Comparison of ENCODE assay signal across 6 mouse cellular contexts in genomic region chr2:23960659-23961274, GRCm38 (mm10).
A peak's percentile ranks its signal among the peaks of the same experiment; 100 is the strongest.
DNase-seq lines count a peak whose midpoint lies in the region; ATAC-seq and TF ChIP-seq lines count a peak whose summit lies in the region.
"Not testable (repeated sequence)": the region's sequence is repeated elsewhere in the genome, so short reads cannot be mapped to it uniquely, and the experiment has no call there.

No protein-coding gene starts in this region.

- ATAC-seq in granulocyte monocyte progenitor cell, adult 5-6 weeks (replicated peaks; ENCODE audit: poor library complexity, severe bottlenecking), result peak; percentile 40; the same call in 1 of the 2 replicates
- peak; percentile 73 for ATAC-seq in megakaryocyte, adult 5-6 weeks (ENCODE audit: poor library complexity, severe bottlenecking)
- ATAC-seq in megakaryocyte progenitor cell, adult 5-6 weeks (replicated peaks; ENCODE audit: poor library complexity), result 0 out of 2 replicates have a peak, but pooled peaks have one; percentile 23
- ATAC-seq in midbrain, embryonic 11.5 days (ENCODE audit: low FRiP score), result not testable (repeated sequence)
- peak; percentile 69 for ATAC-seq in neutrophil, adult 5-6 weeks (ENCODE audit: extremely low read depth, insufficient number of reproducible peaks, low FRiP score, poor library complexity, severe bottlenecking)

- in situ Hi-C loops in CH12.LX (cut with MboI; ENCODE audit: low pct_ligation_motif_present, low pct_unique_long_range_greater_than_20kb, low sequenced_read_pairs), result not testable (repeated sequence)

- DNase-seq in CH12.LX (ENCODE audit: extremely low read depth), result peak; percentile 85
- DNase-seq in midbrain, embryonic 11.5 days (ENCODE audit: low spot score, missing footprints), result peak; percentile 31

- peak overlapping the region; percentile 47 for H3K4me2 ChIP-seq in CH12.LX (ENCODE audit: insufficient read depth, low read depth, poor library complexity, severe bottlenecking)
- not testable (repeated sequence) for H3K4me2 ChIP-seq in midbrain, embryonic 11.5 days

- peak; percentile 60 for TF ChIP-seq EP300 in CH12.LX (IDR thresholded peaks at IDR 0.05; ENCODE audit: low read length)

- peak overlapping the region; percentile 63 to 88 (median 66) for H3K4me3 ChIP-seq in CH12.LX (replicated peaks in 1 of 3; ENCODE audit: low read depth in 2 of 3, low read length in 2 of 3, poor library complexity in 1 of 3)
- not testable (repeated sequence) for H3K4me3 ChIP-seq in midbrain, embryonic 11.5 days (ENCODE audit: low read depth, low read length)

- H3K9me3 ChIP-seq in CH12.LX (replicated peaks; ENCODE audit: low read length); midbrain, embryonic 11.5 days (ENCODE audit: control insufficient read depth, low read length): not testable (repeated sequence)

- not testable (repeated sequence) for H3K4me1 ChIP-seq in CH12.LX (ENCODE audit: control insufficient read depth in 1 of 2, insufficient read depth in 2 of 2); midbrain, embryonic 11.5 days (ENCODE audit: control insufficient read depth, insufficient read depth, low read length)

- not testable (repeated sequence) for H3K27me3 ChIP-seq in CH12.LX (replicated peaks); midbrain, embryonic 11.5 days (ENCODE audit: control insufficient read depth, insufficient read depth, low read length)

- dilution Hi-C loops in CH12.LX (cut with MboI; ENCODE audit: extremely low pct_ligation_motif_present, extremely low pct_unique_long_range_greater_than_20kb, low sequenced_read_pairs), result not testable (repeated sequence)

- TF ChIP-seq RAD21 in CH12.LX (IDR thresholded peaks at IDR 0.05; ENCODE audit: low read depth, low read length), result not testable (repeated sequence)

- not testable (repeated sequence) for H3K36me3 ChIP-seq in CH12.LX (replicated peaks in 1 of 2; ENCODE audit: control insufficient read depth in 1 of 2, insufficient read depth in 1 of 2, low read length in 1 of 2); midbrain, embryonic 11.5 days (ENCODE audit: control insufficient read depth, insufficient read depth, low read length)

- 93% methylated on average over 15 of the region's 15 CpGs for WGBS in midbrain, embryonic 11.5 days

- H3K9ac ChIP-seq in CH12.LX (ENCODE audit: insufficient read depth, low read depth), result peak overlapping the region; percentile 98
- not testable (repeated sequence) for H3K9ac ChIP-seq in midbrain, embryonic 11.5 days (ENCODE audit: low read length)

- H3K27ac ChIP-seq in CH12.LX (ENCODE audit: insufficient read depth, low read depth), result peak overlapping the region; percentile 95
- H3K27ac ChIP-seq in midbrain, embryonic 11.5 days (ENCODE audit: low read depth, low read length), result not testable (repeated sequence)

- peak; percentile 89 for TF ChIP-seq POLR2A in CH12.LX (IDR thresholded peaks at IDR 0.05; ENCODE audit: low read depth, low read length)

- TF ChIP-seq CTCF in CH12.LX (conservative IDR thresholded peaks at IDR 0.05 in 1 of 2, IDR thresholded peaks at IDR 0.05 in 1 of 2; ENCODE audit: low read depth in 2 of 2, low read length in 2 of 2), result not testable (repeated sequence)

- peaks cover 35% of the 10 kb centered on the region for H3K79me2 ChIP-seq in CH12.LX (replicated peaks; ENCODE audit: control insufficient read depth, extremely low read depth, insufficient read depth, poor library complexity, severe bottlenecking)

TF ChIP-seq in CH12.LX, 34 proteins besides CTCF, POLR2A, EP300 and RAD21:
- TF ChIP-seq NRF1 (IDR thresholded peaks at IDR 0.05; ENCODE audit: low read depth, low read length) (peak; percentile 81), ZMIZ1 (IDR thresholded peaks at IDR 0.05; ENCODE audit: low read depth, low read length) (peak; percentile 87), CHD1 (IDR thresholded peaks at IDR 0.05; ENCODE audit: low read depth, low read length) (peak; percentile 11; the same call in 1 of the 2 replicates), TBP (conservative IDR thresholded peaks at IDR 0.05; ENCODE audit: low read depth, low read length) (peak; percentile 94), POLR2AphosphoS2 (IDR thresholded peaks at IDR 0.05; ENCODE audit: low read depth, low read length) (peak; percentile 87; the same call in 1 of the 2 replicates), NELFE (IDR thresholded peaks at IDR 0.05; ENCODE audit: low read depth, low read length) (peak; percentile 86), IRF4 (IDR thresholded peaks at IDR 0.05; ENCODE audit: low read depth, low read length) (peak; percentile 70), ZNF384 (IDR thresholded peaks at IDR 0.05; ENCODE audit: low read depth, low read length) (peak; percentile 76), TCF12 (IDR thresholded peaks at IDR 0.05; ENCODE audit: low read depth, low read length) (peak; percentile 89), HCFC1 (IDR thresholded peaks at IDR 0.05; ENCODE audit: low read depth, low read length) (peak; percentile 45; the same call in 1 of the 2 replicates), MYC (IDR thresholded peaks at IDR 0.05; ENCODE audit: low read depth, low read length) (0 out of 2 replicates have a peak, but pooled peaks have one; percentile 54), MEF2A (IDR thresholded peaks at IDR 0.05; ENCODE audit: borderline replicate concordance, low read depth, low read length) (0 out of 2 replicates have a peak, but pooled peaks have one; percentile 54), SIN3A (IDR thresholded peaks at IDR 0.05; ENCODE audit: low read length) (peak; percentile 61; the same call in 1 of the 2 replicates), ELF1 (IDR thresholded peaks at IDR 0.05; ENCODE audit: low read depth, low read length) (peak; percentile 75), ETS1 (conservative IDR thresholded peaks at IDR 0.05; ENCODE audit: low read depth, low read length) (peak; percentile 55; the same call in 1 of the 2 replicates)
TF ChIP-seq in CH12.LX: peak in this region for 15; not testable (repeated sequence) for 19.
